Mouse (Mus musculus) urinary bladder, postnatal 14 days (tissue): Measurements from ENCODE around the gene Zfp398.

ENCODE experiments used
- DNase-seq: peaks from one replicate; pipeline ENCODE4 v3.0.0; 2021; ENCODE audit warnings: low spot score

Zfp398 gene

GRCm38 (mm10) chr6:47904361-47904760 lies 68.9 kb downstream of the Zfp398 start:
- DNase-seq = no peak

GRCm38 (mm10) chr6:47904917-47905695 lies 69.6 kb downstream of the Zfp398 start:
- no peak for DNase-seq

GRCm38 (mm10) chr6:47906326-47906725 lies 70.9 kb downstream of the Zfp398 start:
- no peak for DNase-seq

GRCm38 (mm10) chr6:47909007-47909406 lies 73.5 kb downstream of the Zfp398 start:
- no peak for DNase-seq

- DNase-seq = no peak
Observed at GRCm38 (mm10) chr6:47911650-47912049, 76.2 kb downstream of the Zfp398 start.

GRCm38 (mm10) chr6:47912991-47913390 lies 77.5 kb downstream of the Zfp398 start:
- no peak for DNase-seq

- DNase-seq = no peak
Observed at GRCm38 (mm10) chr6:47917051-47917450, 81.6 kb downstream of the Zfp398 start.

GRCm38 (mm10) chr6:47918768-47919274 lies 83.4 kb downstream of the Zfp398 start:
- DNase-seq = no peak

GRCm38 (mm10) chr6:47919646-47920446 lies 84.4 kb downstream of the Zfp398 start:
- DNase-seq = no peak

- peak; percentile 87 for DNase-seq
Observed at GRCm38 (mm10) chr6:47920447-47921340, 85.2 kb downstream of the Zfp398 start, which contains the start of gene Zfp212. Zfp212 (plus strand) TSS chr6:47920476.
